Mouse (Mus musculus) c-Kit-positive CD71-positive TER-119-positive erythroid progenitor cells, embryonic 14.5 days (primary cell): ENCODE results near the gene Mecr.
"Not testable (repeated sequence)": the region's sequence is repeated elsewhere in the genome, so short reads cannot be mapped to it uniquely, and the experiment has no call there.

Experiments used
- DNase-seq: peaks from one replicate; pipeline ENCODE4 v3.0.0-alpha.2; 2013; ENCODE audit warnings: low spot score

The Mecr gene

DNA sequence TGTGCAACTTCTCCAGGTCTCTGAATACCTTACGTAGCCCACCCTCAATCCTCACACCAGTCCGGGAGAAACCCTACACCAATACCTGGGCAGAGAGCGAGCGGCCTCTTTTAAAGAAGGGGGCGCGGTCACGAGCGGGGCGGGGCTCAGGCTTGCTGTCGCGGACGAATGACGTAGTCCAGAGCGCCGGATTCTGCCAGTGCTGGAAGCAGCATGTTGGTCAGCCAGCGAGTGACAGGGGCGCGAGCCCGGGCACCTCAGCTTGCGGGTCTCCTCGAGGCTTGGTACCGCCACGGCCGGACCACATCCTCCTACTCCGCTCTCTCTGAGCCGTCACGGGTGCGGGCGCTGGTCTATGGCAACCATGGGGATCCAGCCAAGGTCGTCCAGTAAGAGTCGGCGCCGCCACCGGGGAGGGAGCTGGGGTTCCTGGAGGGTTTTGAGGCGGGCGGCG lies at the start of gene Mecr:
Gene Mecr (plus strand): TSS at position 181 of the 454 bp plus-strand sequence.
- DNase-seq, result peak; percentile 89

DNA sequence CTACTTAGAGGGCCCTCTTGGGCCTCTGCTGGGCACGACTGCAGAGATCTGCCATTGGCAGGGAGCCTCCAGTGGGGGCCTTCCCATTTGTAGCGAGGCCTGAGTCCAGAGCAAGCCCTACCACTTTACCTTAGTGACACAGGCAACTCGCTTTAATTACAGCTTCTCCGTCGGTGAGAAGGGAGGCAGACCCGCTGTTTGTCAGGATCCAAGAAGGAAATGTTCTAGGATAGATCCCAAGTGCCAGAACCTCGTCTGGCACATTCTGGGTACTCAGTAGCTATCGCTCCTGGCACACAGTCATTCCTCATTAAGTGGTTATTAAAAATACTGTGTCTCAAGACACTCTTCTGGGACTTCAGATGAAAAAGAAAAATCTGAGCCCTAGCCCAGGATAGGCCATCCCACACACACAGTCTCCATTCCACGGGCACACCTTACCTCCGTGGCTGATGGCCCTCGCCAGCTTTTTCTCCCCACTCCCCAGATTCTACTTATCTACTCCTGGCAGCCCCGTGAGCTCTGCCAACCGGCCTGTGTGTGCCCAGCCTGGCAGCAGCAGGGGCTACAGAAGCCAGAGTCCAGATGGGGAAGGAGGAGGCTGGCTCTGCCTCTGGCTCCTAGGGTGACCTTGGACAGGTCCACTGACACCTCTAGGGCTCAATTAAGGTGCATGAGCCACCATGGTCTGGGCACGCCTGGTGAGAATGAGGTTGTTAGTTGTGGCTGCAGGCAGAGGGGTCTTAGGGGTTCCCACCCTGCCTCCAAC lies 46.8 kb upstream of the Mecr start:
- DNase-seq, result no peak

DNA sequence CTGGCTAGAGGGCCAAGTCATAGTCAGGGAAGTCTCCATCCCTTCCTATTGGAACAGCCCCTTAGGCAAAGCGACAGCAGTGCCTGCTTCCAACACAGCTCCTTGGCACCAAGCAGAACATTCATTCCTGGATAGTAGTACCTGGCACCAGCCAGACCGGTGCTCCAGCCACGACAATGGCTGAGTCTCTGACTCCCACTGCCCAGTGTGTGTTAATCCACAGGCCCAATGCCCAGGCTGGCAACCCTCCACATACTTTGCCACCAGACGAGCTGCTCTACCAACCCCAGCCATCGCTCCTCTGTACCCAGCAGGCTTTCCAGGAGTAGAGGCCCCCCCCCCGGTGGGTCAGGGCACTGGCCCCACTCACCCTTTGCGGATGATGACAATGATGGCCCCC lies 45.8 kb upstream of the Mecr start:
- no peak for DNase-seq

DNA sequence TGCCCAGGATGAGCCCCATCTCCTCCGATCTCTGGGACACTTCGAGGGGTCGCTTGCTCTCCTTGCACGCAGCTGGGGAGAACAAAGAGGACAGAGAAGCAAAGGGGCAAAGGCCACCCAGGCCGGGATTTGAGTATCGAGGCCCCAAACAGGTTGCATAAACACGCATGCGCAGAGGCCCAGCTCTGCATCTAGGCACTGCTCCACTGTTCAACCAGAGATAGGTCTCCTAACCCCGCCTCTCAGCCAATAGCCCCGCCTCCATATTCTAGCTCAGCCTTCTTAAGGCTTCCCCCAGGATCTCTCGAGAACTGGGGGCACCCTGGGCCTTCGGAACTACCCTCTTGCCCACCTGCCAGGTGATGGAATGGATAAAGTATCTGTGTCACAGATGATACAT lies 45.4 kb upstream of the Mecr start:
- peak; percentile 16 for DNase-seq

DNA sequence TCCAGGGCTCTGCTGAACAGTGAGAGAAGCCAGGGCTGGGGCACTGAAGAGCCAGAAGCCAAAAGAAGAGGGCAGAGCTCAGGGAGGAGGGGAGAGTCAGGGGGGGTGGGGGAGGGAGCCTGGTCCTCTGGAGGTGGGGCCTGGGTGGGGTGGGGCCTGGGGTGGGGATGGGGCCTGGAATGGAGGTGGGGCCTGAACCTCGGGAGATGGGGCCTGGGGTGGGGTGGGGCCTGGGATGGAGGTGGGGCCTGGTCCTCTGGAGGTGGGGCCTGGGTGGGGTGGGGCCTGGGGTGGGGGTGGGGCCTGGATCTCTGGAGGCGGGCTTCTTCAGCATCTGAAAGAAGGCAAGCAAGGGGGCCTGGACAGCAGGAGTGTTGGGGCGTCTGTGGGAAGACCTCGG lies 44.3 kb upstream of the Mecr start:
- DNase-seq, result no peak

DNA sequence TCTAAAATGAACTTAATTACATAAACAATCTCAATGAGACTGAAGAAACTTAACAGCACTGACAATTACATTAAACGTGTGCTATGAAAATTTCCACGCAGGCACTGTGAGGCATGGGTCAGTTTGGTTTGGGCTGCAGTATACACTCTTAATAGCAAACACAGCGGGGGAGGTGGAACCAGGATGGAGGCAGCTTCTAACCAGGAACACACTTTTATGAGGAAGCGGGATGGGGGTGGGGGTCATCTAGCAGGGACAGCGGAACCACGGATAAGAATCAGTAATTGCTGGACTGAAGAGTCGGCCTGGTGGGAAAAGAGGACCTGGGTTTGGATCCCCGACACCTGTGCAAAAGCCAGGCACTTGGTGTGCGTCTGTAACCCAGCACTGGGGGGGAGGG lies 39.4 kb upstream of the Mecr start:
- no peak for DNase-seq

DNA sequence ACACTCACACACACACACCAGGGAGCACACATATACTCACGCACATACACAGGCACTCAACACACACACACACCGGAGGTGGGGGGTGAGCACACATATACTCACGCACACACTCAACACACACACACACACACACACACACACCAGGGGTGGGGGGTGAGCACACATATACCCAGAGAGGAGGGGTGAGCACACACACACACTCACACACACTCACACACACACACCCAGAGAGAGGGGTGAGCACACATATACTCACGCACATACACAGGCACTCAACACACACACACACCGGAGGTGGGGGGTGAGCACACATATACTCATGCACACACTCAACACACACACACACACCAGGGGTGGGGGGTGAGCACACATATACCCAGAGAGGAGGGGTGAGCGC lies 38.5 kb upstream of the Mecr start:
- DNase-seq, result not testable (repeated sequence)

DNA sequence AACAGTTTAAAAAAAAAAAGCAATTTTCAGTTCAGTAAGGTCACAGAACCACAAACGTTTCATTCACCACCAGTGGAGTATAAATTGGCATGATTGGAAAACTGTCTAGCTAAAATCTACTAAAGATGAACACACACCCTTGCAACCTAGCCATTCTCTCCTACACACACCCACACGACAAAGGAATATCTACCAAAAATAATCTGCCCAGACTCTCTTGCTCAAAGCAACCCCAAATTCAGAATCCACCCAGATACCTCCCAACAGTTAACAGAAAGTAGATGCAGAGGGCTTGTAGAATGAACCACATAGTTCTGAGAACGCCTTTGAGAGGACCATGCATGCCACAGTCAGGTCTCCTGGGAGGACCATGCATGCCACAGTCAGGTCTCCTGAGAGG lies 38.0 kb upstream of the Mecr start:
- no peak for DNase-seq

DNA sequence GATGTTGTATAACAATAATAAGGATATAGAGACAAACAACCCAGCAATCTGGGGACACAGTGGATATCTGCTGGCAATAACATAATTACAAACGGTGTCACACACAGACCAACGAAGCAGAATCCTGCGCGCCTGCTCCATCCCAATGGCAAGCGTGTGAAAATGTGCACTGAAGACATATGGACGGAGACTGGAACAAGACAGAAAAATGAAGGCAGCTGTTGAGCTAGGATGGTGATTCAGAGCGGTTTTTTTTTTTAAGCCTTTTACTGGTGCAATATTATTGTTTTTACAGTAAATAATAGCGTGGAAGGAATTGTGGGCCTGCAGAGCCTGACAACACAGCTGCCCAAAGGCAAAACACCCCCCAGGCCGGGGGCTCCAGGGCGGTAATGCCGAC lies 30.8 kb upstream of the Mecr start:
- DNase-seq, result no peak

DNA sequence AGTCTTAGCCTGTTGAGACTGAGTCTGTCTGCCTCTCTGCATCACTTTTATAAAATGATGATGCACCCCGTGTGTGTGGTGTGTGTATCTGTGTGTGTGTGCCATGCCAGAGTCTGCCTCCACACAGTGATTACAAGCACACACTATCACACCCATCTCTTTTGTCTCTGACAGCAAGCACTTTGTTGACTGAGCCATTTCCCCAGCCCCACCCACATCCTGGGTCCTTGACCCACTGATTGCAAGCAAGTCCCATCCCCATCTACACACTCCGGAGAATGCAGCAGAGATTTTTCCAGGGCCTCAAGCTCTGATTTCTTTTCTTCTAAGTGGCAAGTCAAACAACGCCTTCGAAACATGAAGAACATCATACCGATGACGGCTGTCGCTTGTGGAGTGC lies 29.5 kb upstream of the Mecr start:
- no peak for DNase-seq

DNA sequence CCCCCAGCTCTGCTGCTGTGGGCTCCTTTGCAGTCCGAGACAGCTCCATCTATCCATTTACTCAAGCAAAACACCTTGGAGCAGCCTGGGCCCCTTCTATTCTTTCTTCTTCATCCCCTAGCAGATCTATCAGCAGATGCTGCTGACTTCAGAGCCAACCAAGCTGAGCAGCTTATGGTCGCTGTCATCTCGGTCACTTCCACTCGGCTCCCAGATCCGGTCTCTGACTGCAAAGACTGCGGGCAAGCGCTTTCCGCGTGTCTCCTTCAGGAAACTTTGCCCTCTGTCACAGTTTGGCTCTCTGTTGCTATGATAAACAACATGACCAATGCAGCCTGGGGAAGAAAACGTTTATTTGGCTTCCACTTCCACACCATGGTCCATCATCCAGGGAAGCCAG lies 28.4 kb upstream of the Mecr start:
- no peak for DNase-seq

DNA sequence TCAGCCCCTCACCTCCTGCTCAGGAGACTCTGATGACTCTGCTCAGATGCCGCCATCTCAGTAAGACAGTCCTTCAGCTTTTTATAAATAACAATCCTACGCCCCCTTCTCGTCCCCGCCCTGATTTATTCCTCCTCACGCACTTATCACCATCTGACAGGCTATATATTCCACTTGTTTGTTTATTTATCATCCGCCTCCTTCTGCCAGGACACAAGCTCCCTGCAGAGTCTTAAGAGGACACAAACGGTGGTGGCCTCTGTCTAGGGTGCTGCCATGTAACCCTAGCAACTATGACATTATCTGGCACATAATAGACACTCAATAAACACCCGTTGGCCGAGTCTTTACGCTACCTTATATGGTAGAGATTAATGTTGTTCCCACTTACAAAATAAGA lies 27.5 kb upstream of the Mecr start:
- no peak for DNase-seq

DNA sequence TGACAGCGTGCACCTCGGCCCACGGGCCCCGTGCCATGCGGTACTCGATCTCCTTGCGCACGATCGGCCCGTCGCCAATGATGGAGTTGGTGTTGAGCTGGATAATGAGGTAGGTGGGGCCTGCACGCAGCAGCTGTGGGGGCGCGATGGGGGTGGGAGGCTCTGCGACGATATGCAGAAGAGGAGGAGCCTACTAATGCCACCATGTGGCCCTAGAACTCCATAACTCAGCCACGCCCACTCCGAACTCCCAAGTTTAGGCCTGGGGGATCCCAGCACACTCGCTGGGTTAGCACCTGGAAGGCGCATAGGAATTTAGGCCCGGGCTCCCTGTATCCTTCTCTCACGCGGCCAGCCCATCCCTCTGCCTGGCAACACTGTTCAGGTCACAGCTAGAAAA lies 24.3 kb upstream of the Mecr start:
- DNase-seq, result no peak

DNA sequence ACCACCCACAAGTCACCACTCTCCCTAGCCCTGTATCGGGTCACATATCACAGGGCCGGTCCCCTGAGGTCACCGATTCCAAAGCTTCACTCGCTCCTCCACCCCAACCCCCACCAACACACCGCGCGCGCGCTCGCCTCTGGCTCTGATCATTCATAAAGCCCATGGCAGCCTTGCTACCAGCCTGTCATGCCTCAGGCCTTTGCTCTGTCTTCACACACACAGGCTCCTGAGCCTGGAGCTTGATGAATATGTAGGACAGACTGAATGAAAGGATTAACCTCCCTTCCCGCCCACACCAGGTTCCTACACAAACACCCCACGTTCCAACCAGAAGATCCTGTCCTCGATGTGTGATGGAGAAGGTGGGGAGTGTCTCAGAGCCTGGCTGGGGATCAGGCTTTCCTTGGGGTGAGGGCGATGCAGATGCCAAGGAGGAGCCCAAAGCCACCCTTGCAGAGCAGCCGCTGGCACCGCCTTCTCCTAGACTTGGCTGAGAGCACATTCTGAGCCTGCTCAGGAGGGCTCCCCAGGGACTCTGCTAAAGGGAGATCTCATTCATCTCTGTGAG lies 22.0 kb upstream of the Mecr start:
- no peak for DNase-seq

DNA sequence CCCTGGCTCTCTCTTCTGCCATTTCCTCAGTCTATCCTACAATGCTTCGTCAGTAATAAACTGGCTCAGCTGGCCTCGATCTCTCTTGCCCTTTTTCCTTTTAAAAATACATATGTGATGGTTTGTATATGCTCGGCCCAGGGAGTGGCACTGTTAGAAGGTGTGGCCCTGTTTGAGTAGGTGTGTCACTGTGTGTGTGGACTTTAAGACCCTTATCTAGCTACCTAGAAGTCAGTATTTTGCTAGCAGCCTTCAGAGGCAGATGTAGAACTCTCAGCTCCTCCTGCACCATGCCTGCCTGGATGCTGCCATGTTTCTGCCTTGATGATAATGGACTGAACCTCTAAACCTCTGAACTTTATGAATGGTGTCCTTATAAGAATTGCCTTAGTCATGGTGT lies 20.7 kb upstream of the Mecr start:
- no peak for DNase-seq

DNA sequence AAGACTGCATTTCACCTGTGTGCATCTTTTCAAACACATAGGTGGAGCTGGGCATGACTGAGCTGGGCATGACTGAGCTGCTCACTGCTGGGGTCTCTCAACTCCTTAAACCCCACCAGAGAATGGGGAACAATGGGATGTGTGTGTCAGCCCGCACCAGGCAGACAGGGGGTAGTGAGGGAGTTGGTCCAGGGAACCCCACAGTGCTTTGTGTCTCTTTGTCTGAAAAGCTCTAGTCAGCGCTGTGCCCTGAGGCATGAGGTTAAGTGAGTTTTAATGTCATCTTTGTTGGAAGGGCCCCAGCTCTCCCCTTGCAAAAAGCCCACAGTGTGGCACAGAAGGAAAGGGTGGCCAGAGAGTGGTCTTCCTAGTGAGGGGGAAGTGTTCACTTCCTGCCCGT lies 18.3 kb upstream of the Mecr start:
- no peak for DNase-seq

DNA sequence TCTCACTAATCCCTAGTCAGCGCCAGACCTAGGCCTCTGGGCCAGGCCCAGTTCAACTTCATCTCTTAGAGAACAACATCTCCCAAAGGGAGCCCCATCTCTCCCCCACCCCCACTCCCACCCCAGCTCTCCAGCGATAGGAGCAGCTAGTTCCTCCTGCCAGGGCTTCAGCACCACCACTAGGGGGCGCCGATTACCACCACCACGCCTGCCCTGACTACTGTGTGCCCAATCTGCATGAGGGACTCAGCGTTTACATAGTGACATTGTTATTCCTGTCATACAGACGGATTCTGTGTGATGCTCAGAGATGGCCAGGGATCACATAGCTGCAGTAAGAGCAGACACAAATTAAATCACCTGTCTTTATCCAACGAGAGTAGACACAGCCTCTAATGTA lies 17.4 kb upstream of the Mecr start:
- no peak for DNase-seq

DNA sequence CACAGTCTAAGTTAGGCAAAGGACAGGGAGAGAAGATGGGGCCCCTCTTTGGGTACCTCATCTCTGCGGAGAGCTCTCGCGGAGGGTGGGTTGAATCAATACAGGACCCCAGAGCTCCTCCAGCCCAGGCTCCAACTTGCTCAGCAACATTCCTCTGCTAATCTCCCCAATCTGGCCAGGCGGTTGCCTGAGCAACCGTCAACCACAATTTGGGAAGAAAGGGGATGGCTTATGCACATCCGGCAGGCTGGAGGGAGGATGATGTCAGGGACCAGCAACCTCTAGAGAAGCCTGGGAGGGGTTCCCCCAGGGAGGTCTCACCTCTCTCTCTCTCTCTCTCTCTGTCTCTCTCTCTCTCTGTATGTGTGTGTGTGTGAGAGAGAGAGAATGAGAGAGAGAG lies 16.4 kb upstream of the Mecr start:
- no peak for DNase-seq

DNA sequence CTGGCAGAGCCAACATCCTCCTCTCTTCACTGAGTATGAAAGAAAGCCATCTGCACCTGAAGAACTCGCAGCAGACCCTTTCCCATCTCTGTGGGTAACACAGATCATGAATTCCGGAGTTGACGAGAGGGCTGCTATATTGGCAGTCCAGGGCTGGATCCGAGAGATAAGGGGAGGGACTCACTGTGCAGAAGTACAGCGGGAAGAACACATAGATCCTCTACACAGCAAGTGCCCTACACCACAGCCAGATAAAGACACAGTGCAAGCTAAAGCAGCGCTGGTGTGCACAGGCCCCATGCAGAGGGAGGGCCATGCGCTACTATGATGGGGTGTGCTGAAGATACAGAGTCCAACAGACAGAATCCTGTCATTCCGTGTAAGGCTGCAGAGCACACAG lies 14.1 kb upstream of the Mecr start:
- peak; percentile 64 for DNase-seq

DNA sequence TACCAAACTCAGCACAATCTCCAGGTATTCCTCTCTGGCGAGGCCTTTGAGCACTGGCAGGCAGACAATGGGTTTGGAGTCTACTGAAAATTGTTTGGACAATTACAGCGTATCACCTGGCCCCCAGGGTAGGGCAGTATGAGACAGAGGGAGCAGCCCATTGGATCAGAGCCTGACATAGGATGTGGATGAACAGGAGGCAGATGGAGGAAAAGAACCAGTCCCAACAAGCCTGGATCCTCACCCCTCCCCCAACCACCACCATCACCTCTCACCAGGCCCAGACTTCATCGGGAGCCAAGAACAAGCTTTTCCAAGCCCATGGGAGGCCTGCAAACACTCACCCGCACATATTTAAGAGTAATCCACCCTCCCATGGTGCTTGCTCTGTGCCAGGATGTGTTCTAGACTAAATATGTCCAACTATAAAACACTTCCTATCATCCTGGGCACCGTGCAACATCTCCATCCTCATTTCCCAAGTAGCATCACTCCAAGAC lies 11.7 kb upstream of the Mecr start:
- no peak for DNase-seq

DNA sequence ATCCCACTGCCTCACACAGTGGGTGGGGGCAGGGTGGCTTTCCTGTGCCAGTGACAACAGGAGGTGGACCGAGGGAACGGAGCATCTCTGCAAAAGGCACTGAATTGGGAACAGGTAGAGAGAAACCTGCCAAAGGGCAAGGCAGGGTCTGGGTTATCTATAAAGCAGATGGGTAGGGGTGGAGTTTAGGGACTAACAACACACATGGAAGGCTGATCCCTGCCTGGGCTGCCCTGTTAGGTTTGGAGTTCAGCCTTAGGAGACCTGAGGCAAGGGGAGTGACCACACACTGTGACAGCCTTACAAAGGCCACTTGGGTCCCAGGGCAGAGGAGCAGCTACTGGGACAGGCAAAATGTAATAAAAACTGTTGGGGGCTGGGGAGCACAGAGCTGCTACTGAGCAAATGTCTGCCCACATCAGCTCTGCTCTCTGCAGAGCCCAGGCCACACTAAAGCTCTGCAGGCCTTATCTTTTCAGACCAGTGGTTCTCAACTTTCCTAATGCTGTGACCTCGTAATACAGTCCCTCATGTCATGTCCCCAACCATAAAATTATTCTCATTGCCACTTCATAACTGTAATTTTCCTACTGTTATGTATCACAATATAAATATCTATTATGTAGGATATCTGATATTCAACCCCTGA lies 10.4 kb upstream of the Mecr start:
- DNase-seq, result no peak

DNA sequence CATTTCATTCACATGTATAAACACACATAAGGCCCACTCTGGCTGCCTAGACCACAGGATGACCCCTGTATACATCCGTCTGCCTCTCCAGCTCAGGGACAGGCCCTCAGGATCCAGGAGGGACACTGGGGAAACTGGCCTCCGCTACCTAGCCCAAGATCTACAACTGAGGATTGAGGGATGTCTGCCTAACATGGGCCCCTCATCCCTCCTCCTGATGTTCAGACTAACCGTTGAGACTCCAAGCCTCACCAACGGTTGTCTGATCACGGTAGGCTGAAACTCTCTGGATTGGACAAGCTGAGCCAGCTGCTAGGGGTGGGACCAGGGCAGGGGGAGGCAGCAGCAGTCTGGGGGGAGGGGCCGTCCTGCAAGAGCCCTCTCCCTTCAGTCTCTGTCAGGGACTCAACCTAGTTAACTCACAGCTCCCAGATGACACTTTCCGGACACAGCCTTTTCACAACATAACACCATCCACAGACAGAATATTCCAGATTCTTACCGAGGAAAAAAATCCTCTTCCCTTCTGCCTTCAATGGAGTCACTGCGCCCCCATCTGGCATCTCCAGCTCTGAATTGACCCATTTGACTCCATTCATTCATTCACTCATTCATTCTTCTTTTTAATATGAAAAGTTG lies 9.2 kb upstream of the Mecr start:
- no peak for DNase-seq

DNA sequence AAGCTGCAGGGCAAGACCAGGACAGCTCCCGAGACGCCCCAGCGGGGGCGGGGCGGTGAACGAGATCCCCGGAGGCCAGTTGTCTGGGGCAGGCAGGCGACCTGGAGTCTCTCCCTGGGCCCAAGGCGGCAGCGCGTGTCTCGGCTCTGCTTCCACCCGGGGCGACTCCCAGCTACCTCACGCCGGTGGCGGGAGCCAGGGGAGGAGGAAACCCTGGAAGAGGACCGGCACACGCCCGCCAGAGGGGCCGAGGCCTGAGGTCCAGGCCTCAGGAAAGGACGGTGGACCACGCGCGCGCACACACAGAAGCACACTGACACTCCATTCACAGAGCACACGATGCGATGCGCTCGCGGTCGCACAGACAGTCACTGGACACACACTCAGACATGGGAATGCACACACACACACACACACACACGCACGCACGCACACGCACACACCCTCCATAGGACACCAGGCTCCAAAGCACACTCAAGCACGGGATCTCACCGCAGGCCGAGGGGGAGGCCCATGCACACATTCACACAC lies 6.9 kb upstream of the Mecr start:
- no peak for DNase-seq
